Mouse (Mus musculus): ENCODE measurements around the gene Dmap1.

The Dmap1 gene

DNA sequence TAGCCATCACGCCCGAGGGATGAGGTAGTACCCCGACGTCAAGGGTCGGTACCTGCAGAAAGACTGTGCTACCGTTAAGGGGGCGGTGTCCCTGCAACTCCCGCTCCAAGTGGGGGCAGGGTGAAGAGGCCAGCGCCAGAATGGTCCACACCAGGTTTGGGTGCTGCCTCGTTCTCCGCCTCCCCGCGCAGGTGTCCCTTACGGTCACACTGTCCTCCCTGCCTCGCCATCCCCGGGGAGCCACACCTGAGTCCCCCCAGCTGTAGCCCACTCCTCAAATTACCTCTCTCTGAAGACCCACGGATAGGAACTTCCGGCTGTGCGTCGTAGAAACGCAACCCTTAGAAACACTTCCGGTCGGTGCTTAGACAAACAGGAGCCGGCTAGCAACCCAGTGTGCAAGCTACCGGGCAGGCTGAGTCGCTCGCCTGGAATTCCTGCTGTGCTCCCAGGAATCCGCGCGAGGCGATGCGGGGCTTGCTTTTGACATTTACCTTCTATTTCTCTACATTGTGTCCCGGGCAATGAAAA is at the start of gene Dmap1:
Gene Dmap1, minus strand, starts transcription at position 343 of the 531 bp plus-strand sequence.
- DNase-seq (ENCODE audit: low spot score in 2 of 2): peak; percentile 85 to 89

DNA sequence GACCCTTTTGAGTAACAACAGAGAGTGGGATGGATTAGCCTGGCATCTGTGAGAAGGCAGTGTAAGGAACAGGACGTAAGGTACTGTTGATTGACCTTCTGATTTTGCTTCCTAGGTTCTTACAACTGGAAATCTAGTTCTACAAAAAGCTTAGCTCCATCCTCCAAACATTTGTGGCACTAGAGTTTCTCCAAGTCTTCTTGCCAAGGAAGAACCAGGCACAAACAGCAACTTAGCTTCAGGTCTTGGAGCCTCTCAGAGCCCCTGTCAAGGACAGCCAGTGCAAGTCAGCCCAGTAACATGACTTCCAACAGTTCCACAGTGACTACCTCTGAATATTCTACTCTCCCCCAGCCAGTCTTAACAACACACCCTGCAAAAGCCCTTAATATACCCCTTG is 42.0 kb upstream of the Dmap1 start, which contains the start of gene Gm12845:
Gene Gm12845, plus strand, starts transcription at position 301 of the 400 bp plus-strand sequence.
- DNase-seq (ENCODE audit: low spot score in 2 of 2): no peak

DNA sequence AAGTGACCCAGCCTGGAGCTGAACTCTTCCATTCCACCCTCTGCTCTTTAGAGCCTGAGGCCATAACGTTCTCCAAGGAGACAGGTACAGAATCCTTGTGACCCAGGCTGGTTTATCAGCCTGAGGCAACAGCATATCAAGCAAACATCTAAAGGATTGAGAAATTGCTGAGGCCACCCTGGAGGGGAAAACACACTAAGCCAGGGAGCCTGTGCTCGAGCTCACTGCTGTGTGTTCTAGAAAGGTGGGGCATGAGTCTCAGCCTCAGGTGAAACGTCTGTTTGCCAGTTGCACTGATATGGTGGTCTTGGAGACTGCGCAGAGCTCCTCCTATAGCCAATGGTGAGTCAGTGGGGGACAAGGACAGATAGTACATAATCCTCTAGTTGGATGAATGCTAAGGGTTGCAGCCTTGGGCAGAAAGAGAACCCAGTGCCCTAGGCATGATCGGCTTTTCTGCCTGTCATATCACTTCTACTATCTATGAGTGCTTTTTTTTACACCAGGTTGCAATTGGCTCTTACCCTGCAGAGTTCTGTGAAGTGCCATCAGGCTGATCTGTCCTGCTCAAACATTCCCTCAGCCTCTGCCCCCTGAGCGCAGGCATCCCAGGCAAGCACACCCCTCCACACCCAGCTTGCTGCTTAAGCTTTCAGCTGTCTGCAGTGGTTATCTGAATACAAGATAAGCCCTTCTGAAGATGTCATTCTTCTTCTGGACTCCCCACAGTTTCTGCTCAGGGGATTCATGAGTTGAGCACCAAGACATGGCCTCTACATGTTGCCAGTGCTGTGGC is 31.4 kb upstream of the Dmap1 start:
- DNase-seq (ENCODE audit: low spot score in 2 of 2): no peak

DNA sequence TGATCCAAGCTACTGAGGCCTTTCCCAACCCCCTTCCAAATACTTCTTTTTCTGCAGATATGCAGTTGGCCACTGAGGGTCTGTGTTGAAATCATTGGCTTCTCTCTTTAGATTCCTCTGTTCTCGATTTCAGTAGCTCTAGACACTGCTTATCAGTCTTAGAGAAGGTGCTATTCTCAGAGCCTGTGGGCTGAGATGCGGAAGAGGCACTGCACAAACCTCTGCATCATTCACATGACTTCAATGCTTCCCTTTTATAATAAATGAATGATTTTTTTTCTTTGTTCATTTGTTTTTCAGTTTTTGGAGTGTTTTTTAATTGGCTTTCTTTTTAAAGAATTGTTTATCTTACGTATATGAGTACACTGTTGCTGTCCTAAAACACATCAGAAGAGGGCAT is 30.2 kb upstream of the Dmap1 start:
- no peak for DNase-seq (ENCODE audit: low spot score in 2 of 2)

GRCm38 (mm10) chr4:117708780-117709550 is 26.9 kb upstream of the Dmap1 start:
- DNase-seq (ENCODE audit: low spot score in 2 of 2): no peak

GRCm38 (mm10) chr4:117705361-117705760 is 23.3 kb upstream of the Dmap1 start:
- peak; percentile 73 to 75 for DNase-seq (ENCODE audit: low spot score in 2 of 2)

- DNase-seq (ENCODE audit: low spot score in 2 of 2): no peak
Measured at GRCm38 (mm10) chr4:117686354-117686753, 4.3 kb upstream of the Dmap1 start.

DNA sequence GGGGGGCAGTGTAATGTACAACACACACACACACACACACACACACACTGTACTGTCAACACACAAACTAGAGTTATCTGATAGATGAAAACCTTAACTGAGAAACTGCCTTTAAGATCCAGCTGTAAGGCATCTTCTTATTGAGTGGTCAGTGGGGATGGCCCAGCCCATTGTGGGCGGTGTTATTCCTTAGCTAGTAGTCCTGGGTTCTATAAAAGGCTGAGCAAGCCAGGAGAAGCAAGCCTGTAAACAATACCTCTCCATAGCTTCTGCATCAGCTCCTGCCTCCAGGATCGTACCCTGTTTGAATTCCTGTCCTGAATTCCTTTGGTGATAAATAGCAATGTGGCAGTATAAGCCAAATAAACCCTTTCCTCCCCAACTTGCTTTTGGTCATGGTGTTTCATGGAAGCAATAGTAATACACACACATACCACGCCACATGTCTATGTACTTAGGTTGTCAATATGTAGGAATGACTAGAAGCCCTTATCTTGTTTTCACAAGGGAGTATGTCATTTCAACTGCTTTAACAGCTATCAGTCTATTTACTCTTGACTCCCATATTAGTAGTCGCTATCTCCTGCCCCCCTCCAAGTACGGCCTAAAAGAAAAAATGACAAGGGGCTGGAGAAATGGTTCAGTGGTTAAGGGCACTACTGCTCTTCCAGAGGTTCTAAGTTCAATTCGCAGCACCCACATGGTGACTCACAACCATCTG is 1.1 kb upstream of the Dmap1 start:
- DNase-seq (ENCODE audit: low spot score in 2 of 2): no peak

DNA sequence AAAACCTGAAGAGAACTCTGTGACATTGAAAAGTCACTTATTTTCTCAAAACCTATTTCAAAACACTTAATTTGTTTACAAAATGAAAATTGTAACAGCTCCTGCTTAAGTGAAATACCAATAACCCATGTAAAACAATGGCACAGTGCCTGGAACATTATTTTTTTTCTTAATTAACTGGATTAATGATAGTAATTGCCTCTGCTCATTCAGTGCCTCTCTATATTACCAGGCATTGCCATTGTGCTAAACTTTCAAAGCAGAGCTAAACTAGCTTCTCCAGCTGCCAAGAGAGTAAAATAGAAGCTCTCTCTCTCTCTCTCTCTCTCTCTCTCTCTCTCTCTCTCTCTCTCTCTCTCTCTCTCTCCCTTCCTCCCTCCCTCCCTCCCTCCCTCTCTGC is 390 bp upstream of the Dmap1 start:
- no peak for DNase-seq (ENCODE audit: low spot score in 2 of 2)

GRCm38 (mm10) chr4:117680963-117681362 is 1.1 kb downstream of the Dmap1 start:
- DNase-seq (ENCODE audit: low spot score in 2 of 2): peak in 1 of 2 experiments; percentile 2

DNA sequence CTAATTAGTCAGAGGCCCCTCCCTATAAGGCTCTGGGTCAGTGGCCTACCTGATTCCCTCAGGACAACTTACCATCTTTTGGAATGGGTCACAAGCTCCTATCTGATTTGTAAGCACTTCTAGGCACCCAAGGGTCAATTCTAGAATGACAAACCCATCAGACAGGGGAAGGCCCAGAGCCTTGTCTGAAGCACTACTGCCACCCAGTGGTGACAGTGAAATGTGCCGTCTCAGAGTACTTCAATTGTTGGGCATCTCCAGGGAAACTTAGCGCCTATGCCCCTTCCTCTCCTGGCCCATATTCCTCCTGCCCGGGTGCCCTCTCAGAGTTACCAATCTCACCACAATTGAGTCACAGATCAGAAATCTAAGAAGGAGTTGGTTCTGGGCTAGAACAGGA is 5.2 kb downstream of the Dmap1 start:
- DNase-seq (ENCODE audit: low spot score in 2 of 2): peak; percentile 88 to 91

- DNase-seq (ENCODE audit: low spot score in 2 of 2): no peak
Measured at GRCm38 (mm10) chr4:117673901-117674300, 8.2 kb downstream of the Dmap1 start.

DNA sequence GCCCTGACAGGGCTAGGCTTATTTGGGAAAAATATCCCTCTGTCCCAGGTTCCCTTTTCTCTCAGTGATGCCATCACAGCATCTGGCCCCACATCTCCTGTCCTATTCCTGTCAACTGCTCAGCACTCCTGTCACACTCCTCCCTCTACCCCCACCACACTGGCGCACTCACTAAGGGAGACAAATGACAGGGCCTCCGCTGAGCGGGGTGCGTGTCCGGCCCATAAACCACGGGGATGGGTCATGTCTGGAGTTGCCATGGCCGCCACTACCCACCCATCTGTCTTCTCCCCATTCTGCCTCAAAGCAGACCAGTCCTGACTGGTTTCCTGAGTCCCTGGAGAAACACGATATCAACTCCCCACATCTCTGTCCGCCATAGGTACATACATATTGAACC is 10.0 kb downstream of the Dmap1 start:
- no peak for DNase-seq (ENCODE audit: low spot score in 2 of 2)

DNA sequence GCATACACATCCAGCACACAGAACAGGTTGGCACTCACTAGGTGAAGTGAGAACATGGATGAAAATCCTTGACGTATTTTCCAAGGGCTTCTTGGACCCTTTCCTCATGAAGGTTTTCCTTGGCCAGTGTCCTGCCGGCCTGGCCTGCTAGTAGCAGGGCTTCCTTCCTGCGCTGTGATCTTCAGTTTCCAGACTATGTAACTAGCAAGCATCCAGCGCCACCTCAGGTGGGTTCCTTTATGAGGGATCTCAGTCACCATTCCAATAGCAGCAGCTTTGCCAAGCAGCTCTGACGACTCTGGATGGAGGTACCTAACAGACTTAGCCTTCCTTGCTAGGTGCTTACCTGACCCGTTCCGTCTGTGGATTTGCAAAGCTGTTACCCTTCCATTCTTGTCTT is 12.2 kb downstream of the Dmap1 start:
- DNase-seq (ENCODE audit: low spot score in 2 of 2): no peak

DNA sequence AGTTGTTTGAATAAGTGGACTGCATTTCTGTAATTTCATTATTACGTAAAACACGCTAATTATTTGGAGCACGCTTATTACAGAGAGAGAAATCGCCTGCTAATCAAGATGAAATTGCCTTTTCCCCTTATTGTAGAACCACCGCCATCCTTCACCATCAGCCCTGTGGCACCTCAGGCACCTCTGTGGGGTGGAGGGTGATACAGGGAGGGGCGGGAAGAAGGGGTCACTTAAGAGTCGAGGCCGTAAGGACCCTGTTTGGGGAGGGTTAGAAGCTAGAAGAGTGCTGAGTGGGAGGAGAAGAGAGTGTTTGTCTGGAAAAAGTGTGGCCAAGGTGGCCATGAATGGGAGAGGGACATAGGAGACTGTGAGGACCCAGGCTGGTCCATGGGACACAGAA is 16.0 kb downstream of the Dmap1 start:
- DNase-seq (ENCODE audit: low spot score in 2 of 2): no peak

- no peak for DNase-seq (ENCODE audit: low spot score in 2 of 2)
Measured at GRCm38 (mm10) chr4:117665531-117665930, 16.5 kb downstream of the Dmap1 start.

- no peak for DNase-seq (ENCODE audit: low spot score in 2 of 2)
Measured at GRCm38 (mm10) chr4:117664411-117665137, 17.5 kb downstream of the Dmap1 start.

GRCm38 (mm10) chr4:117660001-117660400 is 22.1 kb downstream of the Dmap1 start:
- no peak for DNase-seq (ENCODE audit: low spot score in 2 of 2)

DNA sequence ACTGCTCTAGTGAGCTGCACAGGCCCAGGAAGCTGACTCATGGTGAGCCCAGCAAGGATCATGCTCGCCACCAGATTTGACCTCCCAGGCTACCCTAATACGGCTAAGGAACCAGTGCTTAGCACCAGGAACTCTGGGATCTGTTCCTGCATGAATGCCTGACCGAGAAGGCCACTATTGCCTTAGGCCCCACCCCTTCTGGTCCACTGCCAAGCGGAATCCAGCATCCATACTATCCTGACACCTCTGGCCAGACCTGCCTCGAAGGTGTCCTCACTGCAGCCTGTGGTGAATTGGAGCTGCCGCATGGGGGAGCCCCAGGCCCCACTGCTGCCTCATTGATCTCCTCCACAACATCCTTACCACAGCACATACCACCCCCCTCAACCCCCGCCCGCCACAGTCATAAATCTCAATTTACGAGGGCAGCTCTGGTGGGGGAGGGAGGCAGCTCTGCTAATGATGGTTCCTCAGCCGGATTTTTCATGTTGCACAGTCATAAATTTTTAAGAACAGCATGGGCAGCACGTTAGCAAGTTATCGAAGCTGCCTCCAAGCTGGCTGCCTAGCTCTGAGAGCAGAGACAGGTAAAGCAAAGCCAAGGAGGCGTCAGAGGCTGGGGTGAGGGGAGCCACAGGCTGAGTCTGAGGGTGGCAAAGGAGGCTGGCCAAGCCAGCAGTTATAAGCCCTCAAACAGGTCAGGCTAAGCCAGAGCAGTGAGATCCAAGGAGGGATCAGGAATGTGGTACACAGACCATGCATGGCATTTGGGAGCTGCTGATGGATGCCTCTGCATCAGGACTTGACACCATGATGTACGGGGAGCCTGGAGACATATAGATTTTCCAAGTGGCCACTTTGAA is 23.3 kb downstream of the Dmap1 start:
- peak in 1 of 2 experiments; percentile 39 for DNase-seq (ENCODE audit: low spot score in 2 of 2)

DNA sequence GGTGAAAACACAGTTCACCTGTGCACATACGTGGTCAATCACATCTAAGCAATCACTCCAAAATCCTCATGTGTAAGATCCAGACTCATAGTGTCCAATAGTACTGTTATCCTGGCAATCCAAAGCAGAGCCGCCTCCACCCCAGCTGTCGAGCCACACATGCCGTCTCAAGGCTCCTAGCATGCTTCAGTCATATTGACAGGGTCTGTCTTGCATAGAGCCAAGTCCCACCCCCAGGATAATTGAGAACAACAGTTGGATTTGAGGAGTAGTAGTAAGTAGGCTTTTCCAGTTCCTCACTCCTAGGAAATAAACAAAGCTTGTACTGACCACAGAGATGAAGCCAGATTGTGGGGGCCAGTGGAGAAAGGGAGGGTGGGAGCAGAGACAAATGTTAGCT is 24.4 kb downstream of the Dmap1 start:
- peak; percentile 76 to 77 for DNase-seq (ENCODE audit: low spot score in 2 of 2)

Data from right cerebral cortex, adult 2 months (tissue).